Mouse (Mus musculus) embryo, embryonic 10 days (tissue): ENCODE measurements at regions not wholly inside any gene's neighbourhood (a gene's known extent, or its start where the extent isn't known, plus 50 kb on each side); places are given as distances from the start of the nearest gene placed in this dataset.
A peak's percentile ranks its signal among the peaks of the same experiment; 100 is the strongest.
"Not testable (repeated sequence)": the region's sequence is repeated elsewhere in the genome, so short reads cannot be mapped to it uniquely, and the experiment has no call there.

ENCODE experiments used
- DNase-seq: peaks from one replicate; pipeline ENCODE4 v3.0.0-alpha.2; 2015; ENCODE audit warnings: low spot score

DNA sequence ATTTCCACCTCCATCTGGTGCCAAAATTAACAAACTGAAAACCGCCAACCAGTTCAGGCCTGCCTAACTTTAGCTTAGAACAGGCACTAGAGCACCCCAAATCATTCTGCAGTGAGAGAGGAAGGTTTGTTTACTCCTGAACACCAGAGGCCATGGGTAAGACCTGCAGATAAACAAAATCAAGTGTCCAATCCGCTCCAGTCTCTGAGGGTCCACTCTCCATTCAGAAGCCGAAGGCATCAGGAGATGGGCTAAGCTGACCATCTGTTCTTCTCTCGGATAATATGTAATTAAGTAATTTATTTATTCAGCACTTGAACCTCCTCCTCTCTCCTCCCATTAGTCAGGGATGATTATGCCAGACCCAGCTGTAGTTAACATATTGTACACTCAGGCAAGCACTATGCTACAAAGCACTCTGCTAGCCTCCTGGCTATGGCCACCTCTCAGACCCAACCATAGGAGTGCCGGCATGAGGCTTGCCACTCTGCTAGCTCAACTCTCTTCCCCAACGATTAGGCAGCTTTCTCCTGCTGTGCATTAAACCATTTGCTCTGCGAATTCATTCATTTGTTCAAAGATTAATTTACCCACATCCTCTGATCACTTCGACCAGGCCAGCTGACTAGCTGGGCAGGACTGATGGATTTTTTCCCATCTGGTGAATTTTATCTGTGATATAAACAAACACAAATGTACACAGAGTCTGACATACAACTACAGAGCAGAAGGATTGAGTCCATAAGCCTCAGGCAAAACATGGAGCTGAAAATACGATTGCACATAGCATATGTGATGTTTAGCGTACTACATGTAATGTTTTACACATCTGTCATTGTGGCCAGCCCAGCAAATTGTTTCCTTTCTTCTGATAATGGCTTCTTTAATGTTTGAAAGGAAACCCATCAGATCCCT, 184.4 kb downstream of the Mat2b start:
- peak; percentile 5 for DNase-seq

DNA sequence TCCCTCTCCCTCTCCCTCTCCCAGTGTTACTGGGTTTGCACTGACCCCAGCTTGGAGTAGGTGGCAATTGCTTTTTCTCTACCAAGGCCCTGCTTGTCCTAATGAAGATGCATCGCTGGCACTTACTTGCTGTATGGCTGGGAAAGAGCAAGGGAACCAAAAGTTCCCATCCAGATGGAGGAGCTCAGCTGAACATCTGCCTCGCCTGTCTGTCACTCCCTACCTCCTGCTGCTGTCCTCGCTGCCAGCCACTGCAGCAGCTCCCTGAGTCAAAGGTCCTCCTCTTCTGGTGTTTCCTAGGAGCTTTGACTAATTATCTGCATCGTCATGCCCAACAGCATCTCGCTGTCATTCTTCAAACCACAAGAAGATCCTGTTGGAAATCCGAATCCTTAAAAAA, 203.4 kb downstream of the Mat2b start:
- DNase-seq, result peak; percentile 4

DNA sequence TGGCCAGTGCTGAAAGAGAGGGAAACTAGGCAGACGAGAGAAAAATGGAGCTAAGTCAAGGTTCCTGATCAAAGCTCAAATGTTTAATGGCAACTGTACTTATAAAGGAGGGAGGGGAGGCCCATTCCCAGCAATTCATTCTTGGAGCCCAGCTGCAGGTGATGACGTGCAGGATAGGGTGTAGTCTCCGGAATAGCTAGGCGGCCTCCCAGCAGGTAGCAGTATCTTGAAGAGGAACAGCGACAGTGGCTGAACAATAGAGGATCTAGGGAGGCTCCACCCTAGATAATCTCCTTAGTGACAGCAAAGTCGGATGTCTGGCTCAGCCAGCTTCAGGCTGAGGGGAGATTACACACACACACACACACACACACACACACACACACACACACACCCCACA, 216.8 kb downstream of the Mat2b start:
- DNase-seq, result not testable (repeated sequence)

DNA sequence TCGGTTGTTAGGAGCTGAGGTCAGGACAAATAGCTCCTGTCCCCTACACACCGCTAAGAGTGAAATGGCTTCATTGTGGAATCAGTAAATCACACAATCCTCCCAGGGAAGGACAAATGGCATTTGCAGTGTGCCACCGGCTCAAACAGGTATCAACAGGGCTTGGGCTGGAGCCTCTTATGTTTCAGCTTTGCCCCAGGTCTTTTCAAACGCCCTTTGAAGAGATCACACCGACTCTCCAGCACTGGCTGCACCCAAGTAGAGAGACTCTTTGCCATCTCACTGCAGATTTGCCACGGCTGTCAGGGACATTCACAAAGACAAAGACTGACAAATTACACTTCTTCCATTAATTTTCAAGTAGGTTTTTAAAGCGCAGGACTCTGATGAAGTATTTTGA, 217.7 kb downstream of the Mat2b start:
- DNase-seq, result no peak

DNA sequence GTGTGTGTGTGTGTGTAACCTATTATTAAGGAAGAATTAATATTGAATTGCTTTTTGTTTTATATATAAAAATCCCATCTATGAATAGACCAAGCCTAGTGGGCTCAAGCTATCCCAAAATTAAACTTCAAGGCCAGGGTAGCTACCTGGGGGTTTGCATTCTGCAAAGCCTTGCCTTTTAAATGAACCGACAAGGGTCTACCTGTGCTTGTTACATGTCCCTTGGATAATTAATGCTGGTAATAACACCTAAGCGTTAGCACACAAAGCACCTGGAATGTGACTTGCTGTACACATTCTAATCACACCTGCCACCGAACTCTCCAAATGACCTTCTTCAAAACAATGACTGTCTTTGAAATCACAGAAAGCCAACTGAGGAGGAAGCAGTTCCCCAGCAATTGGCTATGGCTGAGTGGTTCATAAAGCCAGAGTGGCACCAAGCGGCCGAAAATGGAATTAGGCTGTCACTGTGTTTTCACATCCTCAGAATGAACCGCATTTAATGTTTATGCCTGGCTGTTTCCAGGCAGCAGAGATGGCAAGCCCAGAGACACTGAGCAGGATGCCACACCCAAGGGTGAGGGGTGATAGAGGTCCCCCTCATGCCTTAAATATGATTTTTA, 225.8 kb downstream of the Mat2b start:
- peak; percentile 77 for DNase-seq

DNA sequence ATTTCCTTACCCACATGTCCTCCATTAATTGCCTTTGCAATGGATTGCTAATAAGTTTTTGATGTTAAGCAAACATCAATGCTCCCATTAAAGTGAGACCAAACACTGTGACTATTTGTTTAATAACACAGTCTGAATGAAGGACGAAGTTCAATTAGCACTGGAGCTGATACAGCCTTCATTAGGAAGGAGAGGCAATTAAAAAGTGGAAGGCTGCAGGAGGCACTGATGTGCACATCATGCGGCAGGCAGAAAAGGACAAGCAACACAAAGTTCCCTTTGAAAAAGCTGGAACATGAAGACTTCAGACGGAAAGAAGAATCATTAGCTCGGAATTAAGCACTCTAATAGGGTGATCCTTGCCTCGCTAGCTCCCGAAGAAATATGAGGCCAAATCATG, 238.4 kb downstream of the Mat2b start:
- DNase-seq, result no peak

DNA sequence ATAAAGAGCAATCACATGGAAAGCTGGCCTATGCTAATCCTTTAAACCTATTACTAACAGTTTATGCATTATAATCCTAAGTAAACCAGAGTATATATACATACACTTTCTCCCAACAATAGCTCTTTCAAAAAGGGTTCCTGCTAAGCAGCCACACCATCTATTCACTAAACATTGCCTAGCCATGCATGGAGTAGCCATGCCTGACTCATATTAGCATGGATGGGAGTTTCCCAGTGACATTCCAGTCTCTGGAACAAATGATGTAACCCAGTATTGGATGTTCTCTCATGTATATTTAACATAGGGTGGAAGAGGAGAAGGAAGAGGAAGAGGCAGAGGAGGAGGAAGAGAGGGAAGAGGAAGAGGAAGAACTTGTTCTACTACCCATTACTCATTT, 240.0 kb downstream of the Mat2b start:
- DNase-seq, result not testable (repeated sequence)

DNA sequence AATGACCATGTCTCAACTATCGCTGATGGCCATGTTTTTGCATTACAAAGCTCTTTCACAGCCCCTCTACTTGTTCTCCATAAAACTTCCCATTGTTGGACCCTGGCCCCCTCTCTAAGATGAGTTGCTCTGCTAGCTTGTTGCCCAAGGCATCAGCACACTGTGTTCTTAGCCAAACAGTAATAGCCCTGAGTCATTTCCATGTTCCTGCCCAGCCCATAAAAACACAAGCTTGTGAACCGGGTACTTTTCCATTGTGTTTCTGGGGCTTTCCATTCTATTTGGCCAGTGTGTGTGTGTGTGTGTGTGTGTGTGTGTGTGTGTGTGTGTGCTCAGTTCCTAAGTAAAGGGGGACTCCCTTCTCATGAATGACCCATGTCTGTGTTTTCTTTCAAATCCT, 248.2 kb downstream of the Mat2b start:
- DNase-seq, result no peak

DNA sequence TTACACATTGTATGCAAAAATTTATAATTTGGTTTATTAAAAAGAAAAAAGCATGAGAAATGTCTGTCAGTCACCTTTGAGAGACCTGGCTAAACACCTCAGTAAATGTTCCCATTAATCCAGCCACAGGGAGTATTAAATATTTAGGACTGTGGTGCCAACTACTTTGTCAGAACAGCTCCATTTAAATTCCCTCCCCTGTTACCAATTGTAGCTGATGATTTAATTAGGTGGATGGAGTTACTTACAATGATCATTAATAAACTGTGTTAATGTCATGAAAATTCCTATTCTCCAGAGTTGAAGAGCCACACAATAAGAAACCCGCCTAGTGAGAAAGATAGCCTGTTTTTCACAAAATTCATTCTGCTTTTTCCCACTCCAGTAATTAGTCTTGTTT, 261.0 kb downstream of the Mat2b start:
- no peak for DNase-seq

DNA sequence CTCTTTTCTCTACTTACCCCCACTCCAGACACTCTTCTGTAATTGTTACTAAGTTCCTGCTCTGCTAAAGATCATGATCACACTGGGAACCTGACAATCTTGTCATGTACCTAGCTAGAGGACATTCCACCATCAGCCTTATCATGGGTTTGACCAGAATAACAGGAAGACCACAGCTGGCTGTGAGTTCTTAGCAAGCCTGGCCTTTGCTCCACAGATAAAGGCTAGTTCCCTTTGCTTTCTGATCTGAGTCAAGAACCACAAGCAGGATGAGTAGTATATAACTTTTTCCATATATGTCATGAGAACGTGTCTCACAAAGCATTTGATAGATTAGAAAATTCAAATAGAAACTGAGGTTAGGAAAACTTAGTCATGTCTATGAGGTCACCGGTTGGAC, 266.1 kb downstream of the Mat2b start:
- DNase-seq, result no peak

DNA sequence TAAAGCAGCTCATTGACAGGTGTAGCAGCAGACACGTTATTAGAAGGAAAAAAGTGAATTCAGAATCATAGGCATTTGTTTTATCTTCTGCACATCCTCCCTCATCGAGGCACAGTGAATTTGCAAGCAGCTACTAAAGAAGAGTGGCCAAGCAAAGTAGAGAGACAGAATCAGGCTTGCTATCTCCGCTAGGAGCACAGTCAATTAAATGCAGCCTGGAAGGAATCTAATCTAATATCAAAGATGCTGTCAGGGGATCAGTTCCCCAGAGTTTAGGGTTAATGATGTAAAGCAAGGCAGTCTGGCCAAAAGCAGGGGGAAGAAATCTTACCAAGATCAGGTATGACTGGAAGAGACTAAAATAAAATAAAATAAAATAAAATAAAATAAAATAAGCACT, 270.7 kb downstream of the Mat2b start:
- no peak for DNase-seq

DNA sequence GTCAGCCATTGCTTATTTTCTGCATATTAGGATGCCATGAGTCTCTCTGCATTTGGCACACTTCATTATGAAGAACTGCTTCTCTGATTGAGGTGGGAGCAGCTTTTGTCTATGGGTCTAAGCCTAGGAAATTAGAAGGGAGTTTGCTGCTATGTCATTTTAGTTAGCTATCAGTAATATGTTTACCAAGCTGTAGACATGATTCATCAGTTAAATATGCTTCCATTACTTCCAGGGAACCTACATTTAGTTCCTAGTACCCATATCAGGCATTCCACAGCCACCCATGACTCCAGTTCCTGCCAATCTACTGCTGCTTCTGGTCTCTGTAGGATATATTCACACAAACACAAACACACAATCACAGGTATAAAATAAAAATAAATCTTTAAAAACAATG, 287.4 kb downstream of the Mat2b start:
- DNase-seq, result no peak

DNA sequence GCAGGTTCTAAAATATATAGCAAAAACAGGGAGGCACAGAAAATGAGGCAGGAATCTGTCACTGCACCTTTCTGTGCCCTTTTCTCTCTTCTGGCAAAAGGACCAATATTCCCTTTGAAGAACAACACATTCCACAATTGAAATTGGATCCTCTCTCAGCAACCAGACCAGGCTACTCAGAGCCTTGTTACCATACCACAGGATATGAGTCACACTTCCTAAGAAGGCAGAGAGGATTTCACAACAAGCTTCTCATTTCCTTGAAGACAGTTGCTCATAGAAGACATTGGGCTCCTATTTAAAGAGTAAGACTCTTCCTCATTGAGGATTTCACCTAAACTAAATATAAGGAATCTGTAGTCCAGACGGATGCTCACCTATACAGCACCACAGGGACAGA, 292.8 kb downstream of the Mat2b start:
- DNase-seq, result peak; percentile 41

DNA sequence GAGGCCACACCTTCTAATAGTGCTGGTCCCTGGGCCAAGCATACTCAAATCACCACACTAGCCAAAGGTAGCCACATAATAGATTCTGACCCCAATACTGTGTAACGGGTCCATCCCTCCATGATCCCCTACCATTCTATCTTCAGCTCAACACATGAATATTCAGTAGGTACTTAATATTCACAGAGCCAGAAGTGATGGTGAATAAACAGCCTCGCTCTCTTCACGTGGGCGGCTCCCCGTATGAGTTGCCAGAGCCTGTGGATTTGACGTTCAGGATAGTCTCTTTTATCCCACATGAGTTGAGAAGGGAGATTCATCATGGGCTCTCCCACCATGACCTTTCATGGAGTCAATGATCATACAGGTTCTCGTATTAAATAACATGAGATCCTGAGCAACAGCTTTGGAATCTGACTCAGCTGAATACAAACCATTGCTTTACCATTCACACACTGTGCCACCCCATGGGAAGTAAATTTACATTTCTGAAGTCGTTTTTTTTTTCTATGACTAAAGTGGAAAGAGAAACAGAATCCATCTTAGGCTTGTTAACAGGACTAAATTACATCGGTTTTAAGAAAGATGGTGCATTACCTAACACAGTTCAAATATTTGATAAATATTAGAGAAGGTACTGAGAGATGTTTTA, 297.4 kb downstream of the Mat2b start:
- DNase-seq, result no peak

DNA sequence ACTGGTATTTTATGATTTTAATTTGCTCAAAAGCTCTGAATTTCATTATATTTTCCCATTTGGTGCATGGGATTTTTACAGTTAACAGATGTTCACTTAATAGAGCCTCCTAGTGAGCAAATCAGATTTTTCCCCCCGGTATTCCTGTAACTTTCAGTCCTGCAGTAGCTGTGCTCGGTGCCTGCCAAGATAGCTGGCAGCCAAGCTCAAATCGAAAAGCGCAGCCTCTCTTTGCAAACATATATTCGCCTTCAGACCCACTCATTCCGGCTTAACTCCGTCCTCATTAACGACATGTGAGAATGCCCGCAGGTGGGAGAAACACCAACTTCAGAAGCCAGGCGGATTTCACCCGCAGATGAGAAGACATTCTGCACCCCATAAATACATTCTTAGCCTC, 299.7 kb downstream of the Mat2b start:
- no peak for DNase-seq

DNA sequence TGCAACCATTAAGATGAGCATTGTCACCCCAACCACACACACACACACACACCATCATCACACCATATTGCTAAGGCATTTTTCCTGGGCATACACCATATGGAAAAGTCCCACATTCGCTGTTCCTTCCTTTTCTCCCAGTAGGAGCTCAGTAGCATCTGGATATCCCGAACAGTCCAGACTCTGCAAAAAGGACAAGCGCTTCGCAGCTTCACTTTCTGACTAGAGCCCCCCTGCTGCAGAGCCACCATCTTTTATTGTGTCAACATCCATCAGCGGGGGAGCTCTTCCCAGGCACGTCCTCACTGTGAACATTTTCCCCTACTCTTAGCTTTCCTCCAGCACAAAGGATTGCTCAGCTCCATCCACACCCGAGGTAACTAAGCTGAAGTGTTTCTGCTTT, 300.1 kb downstream of the Mat2b start:
- DNase-seq, result peak; percentile 15

DNA sequence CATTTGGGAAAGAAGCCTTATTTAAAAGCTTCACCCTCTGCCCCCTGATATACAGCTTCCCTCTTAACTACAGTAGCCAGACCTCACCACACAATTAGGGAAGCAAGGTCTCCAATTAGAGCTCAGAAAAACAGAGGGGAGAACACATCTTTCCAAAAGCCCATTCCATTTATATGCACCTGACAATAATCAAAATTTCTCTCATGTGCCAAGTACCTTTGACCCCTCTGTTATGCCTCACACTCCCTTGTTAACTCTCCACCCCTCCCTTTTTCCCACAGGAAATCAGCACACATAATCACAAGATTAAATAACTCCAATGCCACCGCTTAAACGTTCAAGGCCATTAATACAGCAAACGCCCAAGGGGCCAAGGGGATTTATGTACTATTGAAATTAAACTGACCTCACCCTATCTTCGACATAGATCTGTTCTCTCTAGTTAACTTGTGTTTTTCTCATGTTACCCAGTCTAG, 300.7 kb downstream of the Mat2b start:
- no peak for DNase-seq

DNA sequence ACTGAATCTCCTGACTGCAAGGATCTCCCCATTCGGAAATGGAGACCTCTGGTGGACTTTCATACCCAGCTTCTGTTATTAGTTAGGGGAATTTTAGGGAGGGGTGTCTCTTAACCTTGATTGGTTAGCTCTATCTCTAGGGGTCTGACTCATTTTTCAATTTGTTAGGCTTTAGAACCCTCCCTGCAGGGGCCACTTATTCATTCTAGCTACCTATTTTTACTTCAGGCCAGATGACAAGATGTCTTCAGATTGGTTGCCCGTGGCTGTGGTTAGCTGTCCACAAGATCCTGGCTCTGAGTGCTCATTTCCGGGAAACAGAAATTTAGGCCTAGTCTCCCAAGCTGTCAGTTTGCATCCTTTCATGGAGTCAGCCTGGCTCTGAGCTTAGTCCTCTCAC, 314.3 kb downstream of the Mat2b start:
- no peak for DNase-seq

DNA sequence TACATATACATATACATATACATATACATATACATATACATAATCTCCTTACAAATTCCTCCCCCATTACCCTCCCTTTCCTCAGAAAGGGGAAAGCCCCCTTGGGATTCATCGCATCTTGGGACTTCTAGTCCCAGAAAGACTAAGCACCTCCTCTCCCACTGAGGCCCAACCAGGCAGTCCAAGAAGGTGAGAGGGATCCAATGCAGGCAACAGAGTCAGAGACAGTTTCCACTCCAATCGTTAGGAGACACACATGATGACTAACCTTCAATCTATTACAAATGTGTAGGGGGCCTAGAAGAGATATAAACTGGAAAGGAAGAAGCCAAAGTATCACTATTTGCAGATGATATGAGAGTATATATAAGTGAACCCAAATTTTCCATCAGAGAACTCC, 323.3 kb downstream of the Mat2b start:
- DNase-seq, result no peak

DNA sequence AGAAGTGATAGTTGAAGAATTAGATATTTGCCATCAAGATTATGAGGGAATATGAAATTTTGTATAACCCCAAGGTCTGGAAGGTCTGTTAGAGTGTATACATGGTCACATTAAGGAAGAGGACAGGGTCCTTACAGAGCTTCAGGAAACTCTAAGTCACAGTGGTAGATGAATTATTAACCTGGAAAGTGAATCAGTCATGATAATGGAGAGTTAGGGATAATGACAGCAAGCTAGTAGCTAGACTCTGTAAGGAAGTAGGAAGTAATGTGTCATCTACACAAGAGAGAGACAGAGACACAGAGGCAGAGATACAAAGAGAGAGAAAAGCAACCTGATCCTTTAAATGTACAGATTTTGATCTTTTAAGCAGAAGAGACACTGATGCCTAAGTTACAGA, 328.4 kb downstream of the Mat2b start:
- no peak for DNase-seq

DNA sequence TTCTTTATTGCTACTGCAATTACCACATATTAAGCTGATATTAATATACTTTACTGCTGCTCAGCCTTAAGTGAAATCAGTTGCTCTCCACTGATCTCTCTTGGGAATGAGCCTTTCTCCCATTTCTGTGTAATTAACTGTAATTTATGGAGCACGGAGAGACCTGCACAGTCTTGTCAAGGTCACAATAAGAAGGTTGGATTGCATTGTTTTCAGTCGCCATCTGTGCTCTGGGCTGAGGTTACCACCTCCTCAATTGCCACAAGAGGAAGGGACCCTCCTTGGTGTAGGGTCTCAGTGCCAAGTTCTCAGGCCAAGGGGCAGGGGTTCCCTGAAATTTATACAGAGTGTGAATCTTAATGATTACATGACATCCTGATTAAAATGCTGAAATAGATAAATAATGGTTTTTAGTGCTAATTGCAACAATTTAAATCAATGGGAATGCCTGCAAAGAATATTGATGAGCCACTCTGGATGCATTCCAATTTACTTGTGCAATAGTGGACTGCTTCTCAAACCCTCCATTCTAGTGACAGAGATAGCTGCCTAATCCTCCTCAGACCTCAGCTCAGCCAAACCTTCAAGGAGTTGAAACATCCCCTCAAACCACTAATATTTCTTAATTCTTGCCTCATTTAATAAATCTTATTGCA, 332.3 kb downstream of the Mat2b start:
- peak; percentile 7 for DNase-seq
